Mouse (Mus musculus) ES-E14 (cell line): ENCODE data around the gene Farsa. TPM values are rescaled to one million over a fixed set of nuclear protein-coding genes. Genes with fewer than 3 reads are reported as not detected.
A peak's percentile ranks its signal among the peaks of the same experiment; 100 is the strongest.

Source experiments
- DNase-seq: peaks from one replicate; pipeline ENCODE4 v3.0.0-alpha.2; 2013; ENCODE audit warnings: low read depth, low spot score
- H3K27ac ChIP-seq: 2 replicates; pipeline ENCODE4 v1.5.1; 2012; ENCODE audit warnings: low read depth, mild to moderate bottlenecking, low read length, moderate library complexity, mixed read lengths; ENCODE audit not compliant: poor library complexity, insufficient read depth, severe bottlenecking
- H3K36me3 ChIP-seq: 2 replicates; pipeline ENCODE4 v1.6.1; 2012; ENCODE audit warnings: mild to moderate bottlenecking, low read length, moderate library complexity, mixed read lengths; ENCODE audit not compliant: control insufficient read depth, poor library complexity, insufficient read depth, severe bottlenecking
- H3K4me1 ChIP-seq, 2 experiments: fragments of 150-350 bp in 1 of 2; sonication (generic) in 1 of 2; 2 replicates each; pipeline ENCODE4 v1.6.1; 2012; ENCODE audit warnings: low read length in 2 of 2, mild to moderate bottlenecking in 1 of 2, mixed read lengths in 1 of 2; ENCODE audit not compliant: control insufficient read depth in 2 of 2, insufficient read depth in 2 of 2, poor library complexity in 1 of 2
- H3K4me3 ChIP-seq, 2 experiments: fragments of 150-350 bp in 1 of 2; sonication (generic) in 1 of 2; 2 replicates each; pipeline ENCODE4 v1.5.1; 2012; ENCODE audit warnings: low read length in 2 of 2, low read depth in 1 of 2, mild to moderate bottlenecking in 1 of 2, mixed read lengths in 1 of 2; ENCODE audit not compliant: insufficient read depth in 1 of 2, poor library complexity in 1 of 2, severe bottlenecking in 1 of 2
- H3K9ac ChIP-seq: 2 replicates; pipeline ENCODE4 v1.6.1; 2012; ENCODE audit warnings: low read depth, mild to moderate bottlenecking, low read length, mixed read lengths; ENCODE audit not compliant: poor library complexity, insufficient read depth, severe bottlenecking
- H3K9me3 ChIP-seq: fragments of 150-350 bp; sonication (generic); 2 replicates; pipeline ENCODE4 v1.6.1; 2012; ENCODE audit warnings: low read depth, mild to moderate bottlenecking, low read length; ENCODE audit not compliant: control insufficient read depth, insufficient read depth
- CHD2 ChIP-seq: IDR thresholded peaks from 2 replicates; pipeline ENCODE4 v1.6.1; 2014; ENCODE audit warnings: mild to moderate bottlenecking, low read depth, low read length, inconsistent platforms
- HCFC1 ChIP-seq: IDR thresholded peaks from 2 replicates; pipeline ENCODE4 v1.6.1; 2012; ENCODE audit warnings: low read length, inconsistent platforms, borderline replicate concordance; ENCODE audit not compliant: insufficient read depth
- MAFK ChIP-seq: IDR thresholded peaks from 2 replicates; pipeline ENCODE4 v1.6.1; 2014; ENCODE audit warnings: mild to moderate bottlenecking, low read depth, low read length, inconsistent platforms; ENCODE audit not compliant: insufficient read depth
- ZC3H11A ChIP-seq: IDR thresholded peaks from 2 replicates; pipeline ENCODE4 v1.6.1; 2012; ENCODE audit warnings: low read depth, mild to moderate bottlenecking, inconsistent platforms, low read length, borderline replicate concordance
- ZNF384 ChIP-seq: IDR thresholded peaks from 2 replicates; pipeline ENCODE4 v1.6.1; 2012; ENCODE audit warnings: low read depth, low read length, inconsistent platforms
- in situ Hi-C, 2 experiments: fragments of 600-800 bp; cut with MboI; formaldehyde crosslinking; loops; one replicate each; pipeline ENCODE4 v1.15.1; 2025; ENCODE audit warnings: low sequenced_read_pairs in 2 of 2, inconsistent platforms in 1 of 2; ENCODE audit not compliant: unreplicated experiment in 2 of 2
- total RNA-seq: library from RNA; depleted of rRNA; stranded (reverse); fragments of 300-350 nt; gene quantifications from 2 replicates; pipeline ENCODE4 v1.2.3, GENCODE M21; 2012

Farsa gene
- total RNA-seq, 1 experiment = 123 TPM

DNA sequence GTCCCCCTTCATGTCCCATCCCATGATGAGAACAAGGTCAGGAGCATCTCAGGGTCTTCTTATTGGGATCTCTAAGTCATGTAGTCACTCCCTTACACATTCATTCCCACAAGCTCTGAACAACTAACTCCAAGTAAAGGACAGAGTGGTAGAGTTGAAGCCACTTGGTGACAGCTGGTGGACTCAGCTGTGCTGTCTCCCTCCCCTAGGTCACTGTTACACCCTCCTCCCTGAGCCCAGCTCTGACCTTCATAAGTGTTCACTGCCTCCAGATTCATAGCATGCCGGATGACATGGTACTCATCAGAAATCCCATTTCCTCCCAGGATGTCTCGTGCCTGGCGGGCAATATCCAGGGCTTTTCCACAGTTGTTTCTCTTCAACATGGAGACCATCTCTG, 31.5 kb downstream of the Farsa start:
- H3K27ac ChIP-seq = no peak overlapping the region
- H3K4me1 ChIP-seq = no peaks in the 10 kb centered on the region; a peak in 1 of 4 replicates
- in situ Hi-C loops = no loop called here
- peaks cover 34% of the 10 kb centered on the region for H3K36me3 ChIP-seq
- DNase-seq = no peak
- H3K4me3 ChIP-seq = no peak overlapping the region
- H3K9me3 ChIP-seq = no peaks in the 10 kb centered on the region
- no peak overlapping the region for H3K9ac ChIP-seq
- TF ChIP-seq CHD2 = no peak
- TF ChIP-seq HCFC1 = no peak
- TF ChIP-seq ZC3H11A = no peak
- no peak for TF ChIP-seq ZNF384
- no peak for TF ChIP-seq MAFK

GRCm38 (mm10) chr8:84889141-84889540, 32.4 kb downstream of the Farsa start:
- Histone ChIP-seq H3K27ac (no peak overlapping the region), H3K9ac (no peak overlapping the region), H3K9me3 (no peaks in the 10 kb centered on the region), H3K4me1 (no peaks in the 10 kb centered on the region; a peak in 1 of 4 replicates), H3K36me3 (peaks cover 34% of the 10 kb centered on the region), H3K4me3 (no peak overlapping the region)
- in situ Hi-C loops = no loop called here
- TF ChIP-seq MAFK (no peak), ZC3H11A (no peak), ZNF384 (no peak), HCFC1 (no peak), CHD2 (no peak)
- DNase-seq = no peak

- DNase-seq = no peak
- in situ Hi-C loops = no loop called here
- Histone ChIP-seq H3K9ac (peak overlapping the region; percentile 77), H3K4me1 (no peaks in the 10 kb centered on the region; a peak in 1 of 4 replicates), H3K36me3 (peaks cover 17% of the 10 kb centered on the region; the same call in 1 of the 2 replicates), H3K27ac (no peak overlapping the region), H3K4me3 (peak overlapping the region; percentile 72 to 88), H3K9me3 (no peaks in the 10 kb centered on the region)
- TF ChIP-seq MAFK (no peak), ZNF384 (no peak), ZC3H11A (no peak), CHD2 (no peak), HCFC1 (no peak)
Measured at GRCm38 (mm10) chr8:84892993-84893708, 36.4 kb downstream of the Farsa start.

GRCm38 (mm10) chr8:84893709-84894134, 36.9 kb downstream of the Farsa start, which contains the start of gene Gcdh:
TSS of gene Gcdh (minus strand) at chr8:84893921.
- peaks cover 11% of the 10 kb centered on the region; the same call in 1 of the 2 replicates for H3K36me3 ChIP-seq
- H3K9me3 ChIP-seq = no peaks in the 10 kb centered on the region
- H3K27ac ChIP-seq = no peak within 1 kb of the TSS
- no peaks in the 10 kb centered on the region; a peak in 1 of 4 replicates for H3K4me1 ChIP-seq
- TF ChIP-seq CHD2 = no peak
- no peak for TF ChIP-seq ZNF384
- no peak for TF ChIP-seq MAFK
- no peak for TF ChIP-seq ZC3H11A
- TF ChIP-seq HCFC1 = no peak
- DNase-seq = peak; percentile 95
- H3K9ac ChIP-seq = peak within 1 kb of the TSS; percentile 77
- in situ Hi-C loops = no loop called here
- peak within 1 kb of the TSS; percentile 72 to 88 for H3K4me3 ChIP-seq
